15 mouse cellular contexts compared by ENCODE assay signal in the genomic region with DNA sequence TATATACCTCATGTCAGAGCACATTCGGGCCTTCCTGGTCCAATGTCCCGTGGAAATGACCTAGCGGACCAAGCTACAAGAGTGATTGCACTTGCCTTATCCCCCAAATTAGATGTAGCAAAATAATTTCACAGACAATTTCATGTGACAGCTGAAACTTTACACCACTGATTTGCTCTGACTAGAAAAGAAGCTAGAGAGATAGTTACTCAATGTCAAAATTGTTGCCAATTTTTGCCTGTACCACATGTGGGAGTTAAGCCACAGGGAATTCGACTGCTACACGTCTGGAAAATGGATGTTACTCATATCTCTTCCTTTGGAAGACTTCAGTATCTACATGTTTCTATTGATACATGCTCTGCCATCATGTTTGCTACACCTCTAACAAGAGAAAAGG.
"Had no signal": no experiment of that assay in that cellular context is flagged by ENCODE, and none has a peak within 500 bp of the region (broad histone marks: within the 10 kb centered on the region; RNA-seq: fewer than 3 reads in every experiment).

No protein-coding gene starts in this region.

- H3K9ac ChIP-seq: lung, embryonic 14.5 days; neural tube, embryonic 13.5 days; neural tube, embryonic 15.5 days; stomach, embryonic 15.5 days had no signal

- H3K36me3 ChIP-seq: midbrain, embryonic 10.5 days; neural tube, embryonic 13.5 days; neural tube, embryonic 15.5 days; stomach, embryonic 15.5 days had no signal

- ATAC-seq: midbrain, embryonic 16.5 days had no signal

- H3K27me3 ChIP-seq: neural tube, embryonic 13.5 days; neural tube, embryonic 15.5 days; stomach, embryonic 15.5 days had no signal

- H3K27ac ChIP-seq: midbrain, embryonic 10.5 days; neural tube, embryonic 13.5 days; neural tube, embryonic 15.5 days; stomach, embryonic 15.5 days; stomach, postnatal 0 days had no signal

- H3K4me2 ChIP-seq: lung, embryonic 14.5 days; neural tube, embryonic 13.5 days; neural tube, embryonic 15.5 days; stomach, embryonic 15.5 days had no signal

- H3K4me3 ChIP-seq: midbrain, embryonic 10.5 days; myocyte; neural tube, embryonic 13.5 days; neural tube, embryonic 15.5 days; stomach, embryonic 15.5 days had no signal

- DNase-seq: lung, adult 18-20 months; lung, embryonic 14.5 days; lung, postnatal 10 days; lung, postnatal 4 days; right cerebral cortex, postnatal 14 days; thymus, adult 2 months; thymus, postnatal 25 days; thymus, postnatal 4 days had no signal

- H3K4me1 ChIP-seq: midbrain, embryonic 10.5 days; neural tube, embryonic 13.5 days; neural tube, embryonic 15.5 days; stomach, embryonic 15.5 days had no signal
